Comparison of ENCODE assay signal across 41 mouse cellular contexts in the genomic region with DNA sequence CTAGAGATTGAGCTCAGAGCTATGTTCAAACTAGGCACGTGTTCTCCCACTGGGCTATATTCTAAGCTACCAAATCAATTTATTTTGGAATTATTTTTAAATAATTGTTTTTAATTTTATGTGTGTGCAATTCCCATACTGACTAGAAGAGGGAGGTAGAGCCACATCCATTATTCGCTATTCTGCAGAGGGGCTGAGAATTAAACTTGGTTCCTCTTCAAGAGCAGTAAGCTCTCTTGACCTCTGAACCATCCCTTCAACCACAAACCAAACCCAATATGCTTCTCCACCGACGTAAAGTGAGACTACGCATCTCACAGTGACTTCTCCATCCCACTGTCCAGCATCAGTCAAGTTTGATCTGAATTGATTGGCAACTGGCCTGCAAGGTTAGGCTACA. TPM values are rescaled to one million over a fixed set of nuclear protein-coding genes. Genes with fewer than 3 reads are reported as not detected.
DNase-seq lines count a peak whose midpoint lies in the region; ATAC-seq and TF ChIP-seq lines count a peak whose summit lies in the region.
"Had no signal": no experiment of that assay in that cellular context is flagged by ENCODE, and none has a peak within 500 bp of the region (broad histone marks: within the 10 kb centered on the region; RNA-seq: fewer than 3 reads in every experiment).

No protein-coding gene starts in this region.

- no peak overlapping the region for H3K4me3 ChIP-seq in left cerebral cortex, adult 2 months
- H3K4me3 ChIP-seq in ES-E14 (ENCODE audit: insufficient read depth in 1 of 2, low read depth in 1 of 2, low read length in 2 of 2, poor library complexity in 1 of 2, severe bottlenecking in 1 of 2), result no peak overlapping the region
- no peak overlapping the region for H3K4me3 ChIP-seq in kidney, embryonic 16.5 days (ENCODE audit: low read length)
- H3K4me3 ChIP-seq: forebrain, embryonic 12.5 days; intestine, embryonic 15.5 days; limb, embryonic 10.5 days; limb, embryonic 15.5 days; liver, embryonic 13.5 days; megakaryocyte, embryonic 14.5 days; midbrain, embryonic 12.5 days; stomach, embryonic 15.5 days had no signal

- 0 out of 2 replicates have a peak, but pooled peaks cover 3% of the 10 kb centered on the region for H3K27me3 ChIP-seq in kidney, embryonic 16.5 days (ENCODE audit: insufficient read depth, low read length)
- H3K27me3 ChIP-seq: intestine, embryonic 15.5 days; limb, embryonic 15.5 days; stomach, embryonic 15.5 days had no signal

- H3K9me3 ChIP-seq in ES-E14 (ENCODE audit: control insufficient read depth, insufficient read depth, low read depth, low read length), result no peaks in the 10 kb centered on the region
- no peaks in the 10 kb centered on the region for H3K9me3 ChIP-seq in kidney, embryonic 16.5 days (ENCODE audit: low read length)
- H3K9me3 ChIP-seq: forebrain, embryonic 12.5 days; intestine, embryonic 15.5 days; limb, embryonic 10.5 days; limb, embryonic 15.5 days; liver, embryonic 13.5 days; midbrain, embryonic 12.5 days; stomach, embryonic 15.5 days had no signal

- DNase-seq in left cerebral cortex, adult 2 months (ENCODE audit: extremely low spot score in 1 of 2, low spot score in 2 of 2), result no peak
- DNase-seq in left cerebral cortex, adult 18-20 months (ENCODE audit: low spot score in 2 of 2), result no peak
- peak; percentile 54 for DNase-seq in A20 (ENCODE audit: low read depth, low spot score)
- DNase-seq in ES-E14 (ENCODE audit: low read depth, low spot score), result no peak
- DNase-seq in R1 (ENCODE audit: low read depth, low spot score), result peak; percentile 37
- no peak for DNase-seq in left cerebral cortex, adult 9 months (ENCODE audit: low spot score in 2 of 2)
- no peak for DNase-seq in cerebellum, postnatal 36 days
- DNase-seq: adrenal gland, postnatal 14 days; cerebellum, adult 11-12 months; cerebellum, adult 9-11 months; forebrain, postnatal 0 days; heart, postnatal 14 days; kidney, adult 2 months; kidney, postnatal 10 days; liver, embryonic 13.5 days; lung, adult 18-20 months; lung, postnatal 4 days; right cerebral cortex, postnatal 25 days; thymus, postnatal 14 days had no signal

- WGBS in kidney, embryonic 16.5 days, result 84% methylated on average over 5 of the region's 5 CpGs

- in situ Hi-C loops in ES-E14 (cut with MboI; ENCODE audit: low sequenced_read_pairs in 2 of 2, unreplicated experiment in 2 of 2), result no loop called here

- H3K27ac ChIP-seq in left cerebral cortex, adult 2 months, result no peak overlapping the region
- H3K27ac ChIP-seq in ES-E14 (ENCODE audit: insufficient read depth, low read depth, low read length, poor library complexity, severe bottlenecking), result no peak overlapping the region
- H3K27ac ChIP-seq in kidney, embryonic 16.5 days (ENCODE audit: low read length), result no peak overlapping the region
- H3K27ac ChIP-seq: forebrain, embryonic 12.5 days; intestine, embryonic 15.5 days; limb, embryonic 10.5 days; limb, embryonic 15.5 days; liver, embryonic 13.5 days; midbrain, embryonic 12.5 days; stomach, embryonic 15.5 days had no signal

- ATAC-seq in kidney, embryonic 16.5 days (ENCODE audit: low FRiP score, low TSS enrichment), result no peak
- ATAC-seq: forebrain, postnatal 0 days; hindbrain, embryonic 16.5 days; intestine, embryonic 15.5 days; lung, postnatal 0 days had no signal

- no peaks in the 10 kb centered on the region; a peak in 1 of 4 replicates for H3K4me1 ChIP-seq in ES-E14 (ENCODE audit: control insufficient read depth in 2 of 2, insufficient read depth in 2 of 2, low read length in 2 of 2, poor library complexity in 1 of 2)
- no peaks in the 10 kb centered on the region for H3K4me1 ChIP-seq in kidney, embryonic 16.5 days (ENCODE audit: insufficient read depth, low read length)
- H3K4me1 ChIP-seq: midbrain, embryonic 12.5 days had no signal

- TF ChIP-seq CTCF in left cerebral cortex, adult 2 months (IDR thresholded peaks at IDR 0.05), result peak; percentile 54

- H3K9ac ChIP-seq in ES-E14 (ENCODE audit: insufficient read depth, low read depth, low read length, poor library complexity, severe bottlenecking), result no peak overlapping the region
- no peak overlapping the region for H3K9ac ChIP-seq in kidney, embryonic 16.5 days (replicated peaks; ENCODE audit: low read length)
- H3K9ac ChIP-seq: forebrain, embryonic 12.5 days; forebrain, postnatal 0 days; intestine, embryonic 15.5 days; limb, embryonic 15.5 days; liver, embryonic 13.5 days; midbrain, embryonic 12.5 days; stomach, embryonic 15.5 days had no signal

- intact Hi-C loops in left cerebral cortex, adult 2 months (cut with DNase I), result loop anchor here (5.0 kb wide), 2 partner anchors 90 to 260 kb away; no protein-coding TSS in a partner anchor

- H3K4me2 ChIP-seq in kidney, embryonic 16.5 days (replicated peaks; ENCODE audit: low read depth, low read length), result no peak overlapping the region
- H3K4me2 ChIP-seq: forebrain, embryonic 12.5 days; intestine, embryonic 15.5 days; limb, embryonic 15.5 days; liver, embryonic 13.5 days; midbrain, embryonic 12.5 days; stomach, embryonic 15.5 days had no signal

- no peaks in the 10 kb centered on the region for H3K36me3 ChIP-seq in ES-E14 (ENCODE audit: control insufficient read depth, insufficient read depth, low read length, poor library complexity, severe bottlenecking)
- H3K36me3 ChIP-seq in kidney, embryonic 16.5 days (ENCODE audit: insufficient read depth, low read length), result no peaks in the 10 kb centered on the region
- H3K36me3 ChIP-seq: intestine, embryonic 15.5 days; limb, embryonic 10.5 days; limb, embryonic 15.5 days; liver, embryonic 13.5 days; stomach, embryonic 15.5 days had no signal

TF ChIP-seq in ES-E14, 5 proteins besides CTCF, POLR2A, EP300 and RAD21:
- TF ChIP-seq HCFC1 (IDR thresholded peaks at IDR 0.05; ENCODE audit: borderline replicate concordance, insufficient read depth, low read length) (no peak), ZC3H11A (IDR thresholded peaks at IDR 0.05; ENCODE audit: borderline replicate concordance, low read depth, low read length) (peak; percentile 56; the same call in 1 of the 2 replicates)

RNA-seq across cellular contexts. Expression of a gene that starts 18.1 kb away (rescaled TPM):
- total RNA-seq in left cerebral cortex, adult 2 months (2021), result 10 to 100 TPM; 39.4 to 42.1 TPM
- 10 to 100 TPM; 34.9 to 36.9 TPM for total RNA-seq in left cerebral cortex, adult 18-20 months (2021)
- 15.8 and 21.4 TPM in 2 replicates for total RNA-seq in ES-E14 (2012; rRNA removed)
- 12.0 and 14.0 TPM in 2 replicates for polyA plus RNA-seq in kidney, embryonic 16.5 days (2015; fragmentation: Nextera tagmentation; extraction: Ambion mirVana)

RNA-seq across cellular contexts. Expression of a gene that starts 43.7 kb away (rescaled TPM):
- not detected for total RNA-seq in left cerebral cortex, adult 2 months (2021)
- not detected for total RNA-seq in left cerebral cortex, adult 18-20 months (2021)
- total RNA-seq in ES-E14 (2012; rRNA removed), result 0.16 and 0.18 TPM in 2 replicates
- 20.4 and 22.5 TPM in 2 replicates for polyA plus RNA-seq in kidney, embryonic 16.5 days (2015; fragmentation: Nextera tagmentation; extraction: Ambion mirVana)
- total RNA-seq: adrenal gland, postnatal 14 days; forebrain, postnatal 0 days; gastrocnemius, adult 8-10 months; gastrocnemius, postnatal 4 days; heart, adult 8-10 months; heart, postnatal 14 days; layer of hippocampus, postnatal 14 days; left cerebral cortex, postnatal 10 days; monocyte, adult 5-6 weeks had no signal
- polyA plus RNA-seq: cortical plate, adult 2 months; embryonic facial prominence, embryonic 14.5 days; forebrain, embryonic 12.5 days; forebrain, postnatal 0 days; heart, embryonic 14.5 days; hindbrain, embryonic 11.5 days; hindbrain, embryonic 16.5 days; limb, embryonic 10.5 days; limb, embryonic 15.5 days; liver, embryonic 13.5 days; lung, postnatal 0 days; midbrain, embryonic 12.5 days; neural tube, embryonic 14.5 days; urinary bladder, adult 2 months had no signal

RNA-seq across cellular contexts. Expression of a gene that starts 44.2 kb away (rescaled TPM):
- total RNA-seq in left cerebral cortex, adult 2 months (2021), result 100 to 1,000 TPM; 172 to 190 TPM
- total RNA-seq in left cerebral cortex, adult 18-20 months (2021), result 100 to 1,000 TPM; 187 to 192 TPM
- total RNA-seq in ES-E14 (2012; rRNA removed), result 3.3 and 4.9 TPM in 2 replicates
- 0.36 and 0.42 TPM in 2 replicates for polyA plus RNA-seq in kidney, embryonic 16.5 days (2015; fragmentation: Nextera tagmentation; extraction: Ambion mirVana)
- total RNA-seq: gastrocnemius, adult 8-10 months; gastrocnemius, postnatal 4 days; heart, adult 8-10 months; monocyte, adult 5-6 weeks had no signal
- polyA plus RNA-seq: lung, postnatal 0 days had no signal

RNA-seq across cellular contexts. Expression of a gene that starts 53.5 kb away (rescaled TPM):
- 10 to 100 TPM; 28.2 to 28.6 TPM for total RNA-seq in left cerebral cortex, adult 2 months (2021)
- total RNA-seq in left cerebral cortex, adult 18-20 months (2021), result 10 to 100 TPM; 24.3 to 27.1 TPM
- 11.8 and 13.4 TPM in 2 replicates for total RNA-seq in ES-E14 (2012; rRNA removed)
- polyA plus RNA-seq in kidney, embryonic 16.5 days (2015; fragmentation: Nextera tagmentation; extraction: Ambion mirVana), result 15.0 and 16.7 TPM in 2 replicates

Comparison
In these comparisons a context has a peak if more than half of its experiments do, and no peak if none do; other contexts are left out.
1. DNase-seq: peak in A20 (single experiment) and R1 (single experiment); none in left cerebral cortex, adult 2 months (0 of 2), left cerebral cortex, adult 18-20 months (0 of 2), ES-E14 (single experiment), left cerebral cortex, adult 9 months (0 of 2) and cerebellum, postnatal 36 days (0 of 2).
2. RNA of a gene that starts 44.2 kb away (total RNA-seq): 187 to 192 TPM in left cerebral cortex, adult 18-20 months and 172 to 190 TPM in left cerebral cortex, adult 2 months; 3.3 to 4.9 TPM in ES-E14; every median in the first group is over 10 times any median in the second.